Mouse (Mus musculus) C2C12 (cell line): ENCODE measurements around the gene Kpna7.

Source experiments
- CEBPB ChIP-seq: IDR thresholded peaks from one replicate; pipeline ENCODE4 v1.6.1; 2011; ENCODE audit warnings: low read depth, mild to moderate bottlenecking, control low read depth, moderate library complexity
- CTCF ChIP-seq: IDR thresholded peaks from one replicate; pipeline ENCODE4 v1.5.1; 2011; ENCODE audit not compliant: control insufficient read depth, insufficient read depth, insufficient read length
- MAX ChIP-seq: IDR thresholded peaks from one replicate; pipeline ENCODE4 v1.6.1; 2011; ENCODE audit warnings: mild to moderate bottlenecking, control low read depth
- MYOD1 ChIP-seq: IDR thresholded peaks from one replicate; pipeline ENCODE4 v1.6.1; 2011; ENCODE audit warnings: low read depth; ENCODE audit not compliant: control insufficient read depth, insufficient read length
- MYOG ChIP-seq: IDR thresholded peaks from one replicate; pipeline ENCODE4 v1.6.1; 2011; ENCODE audit not compliant: control insufficient read depth, insufficient read length; ENCODE audit errors: extremely low read depth
- USF1 ChIP-seq: IDR thresholded peaks from one replicate; pipeline ENCODE4 v1.6.1; 2011; ENCODE audit warnings: low read depth, mild to moderate bottlenecking, control low read depth, moderate library complexity

GRCm38 (mm10) chr5:144963817-144964261, 120.0 kb downstream of the Kpna7 start:
- TF ChIP-seq MYOD1 (no peak), USF1 (no peak), MAX (no peak), CTCF (no peak), CEBPB (no peak), MYOG (no peak)
